Mouse (Mus musculus) MEL (cell line): ENCODE results near the gene Rora. TPM values are rescaled to one million over a fixed set of nuclear protein-coding genes. Genes with fewer than 3 reads are reported as not detected.

Experiments used
- DNase-seq: peaks from one replicate; pipeline ENCODE4 v3.0.0; 2011; ENCODE audit warnings: low read depth, low spot score
- H3K27ac ChIP-seq: 2 replicates; pipeline ENCODE4 v1.5.1; 2012; ENCODE audit warnings: low read depth, mild to moderate bottlenecking, control low read depth, low read length, moderate library complexity; ENCODE audit not compliant: control insufficient read depth
- H3K27me3 ChIP-seq, 2 experiments: fragments of 150-350 bp in 1 of 2; sonication (generic) in 1 of 2; 2 replicates each; pipeline ENCODE4 v1.6.1; 2012; ENCODE audit warnings: low read length in 2 of 2, mild to moderate bottlenecking in 2 of 2, improper control_type of control experiment in 1 of 2, moderate library complexity in 1 of 2; ENCODE audit not compliant: insufficient read depth in 2 of 2, control insufficient read depth in 1 of 2
- H3K36me3 ChIP-seq, 2 experiments: 2 replicates each; pipeline ENCODE4 v1.6.1; 2012 to 2014; ENCODE audit warnings: low read length in 2 of 2, improper control_type of control experiment in 1 of 2, inconsistent platforms in 1 of 2, mild to moderate bottlenecking in 1 of 2; ENCODE audit not compliant: insufficient read depth in 2 of 2, control insufficient read depth in 1 of 2
- H3K4me1 ChIP-seq, 2 experiments: fragments of 150-350 bp in 1 of 2; sonication (generic) in 1 of 2; 2 replicates each; pipeline ENCODE4 v1.6.1; 2012; ENCODE audit warnings: low read length in 2 of 2, improper control_type of control experiment in 1 of 2, mild to moderate bottlenecking in 1 of 2; ENCODE audit not compliant: insufficient read depth in 2 of 2, control insufficient read depth in 1 of 2
- H3K4me3 ChIP-seq, 2 experiments: fragments of 150-350 bp in 1 of 2; sonication (generic) in 1 of 2; 2 replicates each; pipeline ENCODE4 v1.5.1; 2012; ENCODE audit warnings: low read depth in 2 of 2, low read length in 2 of 2, mild to moderate bottlenecking in 2 of 2, moderate library complexity in 2 of 2, control low read depth in 1 of 2, improper control_type of control experiment in 1 of 2; ENCODE audit not compliant: control insufficient read depth in 1 of 2, insufficient read depth in 1 of 2
- H3K79me2 ChIP-seq: 2 replicates; pipeline ENCODE4 v1.6.1; 2012; ENCODE audit warnings: mild to moderate bottlenecking, low read length, moderate library complexity; ENCODE audit not compliant: control insufficient read depth, poor library complexity, insufficient read depth
- H3K9ac ChIP-seq: 2 replicates; pipeline ENCODE4 v1.6.1; 2012; ENCODE audit warnings: low read depth, mild to moderate bottlenecking, control low read depth, low read length, moderate library complexity; ENCODE audit not compliant: control insufficient read depth, poor library complexity, severe bottlenecking
- H3K9me3 ChIP-seq: fragments of 150-350 bp; sonication (generic); replicated peaks from 2 replicates; pipeline ENCODE4 v1.6.1; 2012; ENCODE audit warnings: mild to moderate bottlenecking, low read length, improper control_type of control experiment, moderate library complexity; ENCODE audit not compliant: insufficient read depth
- GABPA ChIP-seq: IDR thresholded peaks from 2 replicates; pipeline ENCODE4 v1.6.1; 2012; ENCODE audit warnings: low read depth, mild to moderate bottlenecking, inconsistent platforms, low read length, improper control_type of control experiment, moderate library complexity
- GATA1 ChIP-seq: IDR thresholded peaks from 2 replicates; pipeline ENCODE4 v1.6.1; 2011; ENCODE audit warnings: low read depth, low read length, improper control_type of control experiment
- KAT2A ChIP-seq: conservative IDR thresholded peaks from 2 replicates; pipeline ENCODE4 v1.6.1; 2012; ENCODE audit warnings: low read depth, low read length, improper control_type of control experiment, inconsistent platforms
- MAX ChIP-seq: IDR thresholded peaks from 2 replicates; pipeline ENCODE4 v1.6.1; 2011; ENCODE audit warnings: low read length, improper control_type of control experiment
- MEF2A ChIP-seq: IDR thresholded peaks from 2 replicates; pipeline ENCODE4 v1.6.1; 2014; ENCODE audit warnings: low read depth, mild to moderate bottlenecking, inconsistent platforms, low read length, improper control_type of control experiment; ENCODE audit not compliant: poor library complexity, insufficient replicate concordance, severe bottlenecking; ENCODE audit errors: extremely low read depth
- MYB ChIP-seq: IDR thresholded peaks from 2 replicates; pipeline ENCODE4 v1.6.1; 2011; ENCODE audit warnings: mild to moderate bottlenecking, low read depth, low read length, improper control_type of control experiment
- NELFE ChIP-seq: IDR thresholded peaks from 2 replicates; pipeline ENCODE4 v1.6.1; 2011; ENCODE audit warnings: low read depth, low read length, improper control_type of control experiment
- RCOR1 ChIP-seq: IDR thresholded peaks from 2 replicates; pipeline ENCODE4 v1.6.1; 2012; ENCODE audit warnings: low read depth, mild to moderate bottlenecking, inconsistent platforms, low read length, improper control_type of control experiment
- SIN3A ChIP-seq: IDR thresholded peaks from 2 replicates; pipeline ENCODE4 v1.6.1; 2012; ENCODE audit warnings: low read length, improper control_type of control experiment, inconsistent platforms
- TAL1 ChIP-seq: IDR thresholded peaks from 2 replicates; pipeline ENCODE4 v1.6.1; 2012; ENCODE audit warnings: mild to moderate bottlenecking, inconsistent platforms, low read length, moderate library complexity, mixed read lengths
- USF1 ChIP-seq: IDR thresholded peaks from 2 replicates; pipeline ENCODE4 v1.6.1; 2014; ENCODE audit warnings: low read depth, mild to moderate bottlenecking, inconsistent platforms, low read length, improper control_type of control experiment, moderate library complexity
- ZC3H11A ChIP-seq: IDR thresholded peaks from 2 replicates; pipeline ENCODE4 v1.6.1; 2012; ENCODE audit warnings: low read depth, mild to moderate bottlenecking, inconsistent platforms, low read length, improper control_type of control experiment
- ZKSCAN1 ChIP-seq: IDR thresholded peaks from 2 replicates; pipeline ENCODE4 v1.6.1; 2012; ENCODE audit warnings: low read depth, mild to moderate bottlenecking, inconsistent platforms, low read length, improper control_type of control experiment, moderate library complexity
- ZNF384 ChIP-seq: IDR thresholded peaks from 2 replicates; pipeline ENCODE4 v1.6.1; 2012; ENCODE audit warnings: low read depth, mild to moderate bottlenecking, inconsistent platforms, low read length, improper control_type of control experiment
- polyA plus RNA-seq, 2 experiments: library from polyadenylated mRNA; stranded (reverse) in 1 of 2; unstranded in 1 of 2; fragments of >175 nt in 1 of 2; fragments of >200 nt in 1 of 2; gene quantifications; 2 replicates each; pipeline versions ENCODE4 v1.2.1 to v1.2.4; 2012; ENCODE audit warnings: low replicate concordance in 2 of 2, low read depth in 1 of 2; ENCODE audit not compliant: insufficient read length in 2 of 2, insufficient read depth in 1 of 2, missing spikeins in 1 of 2
- total RNA-seq: library from RNA; depleted of rRNA; stranded (reverse); fragments of 300-350 nt; gene quantifications from 2 replicates; pipeline ENCODE4 v1.2.3, GENCODE M21; 2012

Rora gene
- total and polyA plus RNA-seq, 3 experiments = not detected

DNA sequence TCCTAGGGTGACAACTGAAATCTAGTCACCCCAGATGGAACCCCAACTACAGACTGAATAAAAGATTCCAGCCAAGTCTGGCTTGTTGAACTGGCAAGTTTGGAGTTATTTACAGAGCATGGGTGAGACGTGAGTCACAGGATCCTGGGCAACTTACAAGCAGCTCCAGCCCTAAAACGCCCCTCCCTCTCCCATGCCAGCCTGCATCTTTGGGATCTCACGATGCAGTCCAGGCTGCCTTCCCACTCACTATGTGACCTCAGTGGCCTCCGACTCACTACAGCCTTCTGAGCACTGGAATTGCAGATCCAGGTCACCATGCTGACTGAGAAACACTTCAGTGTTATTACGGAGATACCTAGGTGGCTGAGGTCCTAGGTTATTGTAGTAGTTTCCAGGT is 129.0 kb downstream of the Rora start:
- Histone ChIP-seq H3K9me3 (no peaks in the 10 kb centered on the region), H3K4me1 (no peaks in the 10 kb centered on the region), H3K4me3 (no peak overlapping the region), H3K9ac (no peak overlapping the region), H3K79me2 (no peaks in the 10 kb centered on the region), H3K36me3 (no peaks in the 10 kb centered on the region), H3K27ac (no peak overlapping the region), H3K27me3 (no peaks in the 10 kb centered on the region)
- no peak for TF ChIP-seq GABPA
- TF ChIP-seq GATA1 = no peak
- TF ChIP-seq ZC3H11A = no peak
- no peak for TF ChIP-seq RCOR1
- TF ChIP-seq ZKSCAN1 = no peak
- DNase-seq = no peak

DNA sequence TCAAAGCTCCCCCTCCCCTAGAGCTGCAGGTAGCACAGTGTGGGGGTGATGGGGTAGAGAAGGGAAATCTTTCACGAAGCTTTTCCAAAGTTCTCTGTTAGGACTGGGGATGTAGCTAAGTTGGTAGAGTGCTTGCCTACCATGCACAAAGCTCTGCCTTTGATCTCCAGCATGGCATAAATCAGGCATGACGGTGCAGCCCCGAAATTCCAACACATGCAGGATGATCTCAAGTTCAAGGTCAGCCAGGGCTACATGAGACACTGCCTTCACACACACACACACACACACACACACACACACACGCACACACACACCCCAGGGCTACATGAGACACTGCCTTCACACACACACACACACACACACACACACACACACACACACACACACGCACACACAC is 129.7 kb downstream of the Rora start:
- no peak for DNase-seq
- no peak overlapping the region for H3K9ac ChIP-seq
- H3K9me3 ChIP-seq = no peaks in the 10 kb centered on the region
- no peaks in the 10 kb centered on the region for H3K27me3 ChIP-seq
- H3K4me1 ChIP-seq = no peaks in the 10 kb centered on the region
- no peak overlapping the region for H3K4me3 ChIP-seq
- no peak overlapping the region for H3K27ac ChIP-seq
- TF ChIP-seq MAX (no peak), MEF2A (no peak), SIN3A (no peak), ZNF384 (no peak), MYB (no peak), ZC3H11A (no peak), NELFE (no peak)
- H3K79me2 ChIP-seq = no peaks in the 10 kb centered on the region
- no peaks in the 10 kb centered on the region for H3K36me3 ChIP-seq

DNA sequence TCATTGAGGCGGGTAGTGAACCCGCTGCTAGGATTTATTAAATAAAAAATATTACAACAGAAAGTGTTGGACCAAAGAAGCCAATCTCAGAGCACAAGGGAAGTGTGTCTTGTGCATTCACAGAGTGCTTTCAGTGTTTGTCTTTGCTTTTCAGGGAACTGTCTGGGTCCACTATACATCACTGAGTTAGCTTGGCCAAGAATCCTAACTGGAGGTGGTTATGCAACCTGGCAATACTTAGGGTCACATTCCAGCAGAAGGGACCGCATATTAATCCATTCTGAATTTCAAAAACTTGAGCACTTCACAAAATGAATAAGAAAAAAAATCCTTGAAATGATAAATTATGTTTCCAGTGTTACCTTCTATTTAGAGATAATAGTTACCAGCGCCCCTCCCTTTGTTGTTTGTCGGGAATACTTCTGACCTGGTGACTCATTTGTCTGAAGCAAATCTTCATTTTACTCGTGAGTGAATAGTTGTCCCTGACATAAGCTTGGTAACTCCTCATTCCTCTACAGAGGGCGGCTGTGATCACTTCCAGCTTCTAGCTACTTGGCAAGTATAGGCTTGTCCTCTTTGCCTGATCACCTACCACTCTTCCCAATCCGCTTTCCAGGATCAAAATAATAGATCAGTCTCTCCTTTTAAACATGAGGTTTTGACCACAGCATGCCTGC is 133.2 kb downstream of the Rora start:
- no peak for DNase-seq
- no peak for TF ChIP-seq TAL1
- no peak for TF ChIP-seq KAT2A
- TF ChIP-seq USF1 = no peak

More for the DNA sequence above, 133.2 kb downstream of the Rora start:
- H3K4me1 ChIP-seq = no peaks in the 10 kb centered on the region
- no peak overlapping the region for H3K27ac ChIP-seq
- no peak overlapping the region for H3K4me3 ChIP-seq
- no peaks in the 10 kb centered on the region for H3K79me2 ChIP-seq
- H3K27me3 ChIP-seq = no peaks in the 10 kb centered on the region
- H3K9ac ChIP-seq = no peak overlapping the region
- H3K36me3 ChIP-seq = no peaks in the 10 kb centered on the region
- H3K9me3 ChIP-seq = no peaks in the 10 kb centered on the region
